ENCODE assay signal across 25 mouse cellular contexts in genomic region chr1:187322505-187323208, GRCm38 (mm10).
A peak's percentile ranks its signal among the peaks of the same experiment; 100 is the strongest.
DNase-seq lines count a peak whose midpoint lies in the region; ATAC-seq and TF ChIP-seq lines count a peak whose summit lies in the region.
"Had no signal": no experiment of that assay in that cellular context is flagged by ENCODE, and none has a peak within 500 bp of the region (broad histone marks: within the 10 kb centered on the region; RNA-seq: fewer than 3 reads in every experiment).

No protein-coding gene starts in this region.

- no peaks in the 10 kb centered on the region for H3K36me3 ChIP-seq in liver, embryonic 13.5 days
- peaks cover 15% of the 10 kb centered on the region; the same call in 1 of the 2 replicates for H3K36me3 ChIP-seq in intestine, postnatal 0 days (ENCODE audit: control insufficient read depth, insufficient read depth)
- no peaks in the 10 kb centered on the region for H3K36me3 ChIP-seq in heart, embryonic 11.5 days (ENCODE audit: control insufficient read depth, insufficient read depth, low read length)
- H3K36me3 ChIP-seq: heart, embryonic 15.5 days; hindbrain, embryonic 15.5 days; neural tube, embryonic 12.5 days; stomach, embryonic 15.5 days had no signal

- H3K9ac ChIP-seq in liver, embryonic 13.5 days: no peak overlapping the region
- H3K9ac ChIP-seq in intestine, postnatal 0 days (ENCODE audit: low read depth, low read length): no peak overlapping the region
- H3K9ac ChIP-seq in heart, embryonic 11.5 days (ENCODE audit: low read depth, low read length): no peak overlapping the region
- H3K9ac ChIP-seq: forebrain, embryonic 13.5 days; heart, embryonic 15.5 days; hindbrain, embryonic 15.5 days; limb, embryonic 13.5 days; lung, embryonic 14.5 days; neural tube, embryonic 12.5 days; stomach, embryonic 15.5 days had no signal

- no peak for TF ChIP-seq CTCF in intestine, postnatal 0 days (IDR thresholded peaks at IDR 0.05; ENCODE audit: low read depth)

- no peak overlapping the region for H3K4me3 ChIP-seq in liver, embryonic 13.5 days (replicated peaks)
- no peak overlapping the region for H3K4me3 ChIP-seq in intestine, postnatal 0 days (ENCODE audit: low read depth, low read length)
- H3K4me3 ChIP-seq in heart, embryonic 11.5 days (ENCODE audit: low read depth, low read length): no peak overlapping the region
- H3K4me3 ChIP-seq: forebrain, embryonic 13.5 days; heart, embryonic 15.5 days; hindbrain, embryonic 15.5 days; limb, embryonic 13.5 days; megakaryocyte, embryonic 14.5 days; neural tube, embryonic 12.5 days; stomach, embryonic 15.5 days had no signal

- peak; percentile 32; the same call in 1 of the 2 replicates for ATAC-seq in liver, embryonic 13.5 days (ENCODE audit: low read depth)
- peak; percentile 72 for ATAC-seq in activated CD4-positive, CD25-positive, alpha-beta regulatory T cell, adult 4 months
- ATAC-seq in intestine, postnatal 0 days: peak; percentile 81
- ATAC-seq in granulocyte monocyte progenitor cell, adult 5-6 weeks (replicated peaks; ENCODE audit: poor library complexity, severe bottlenecking): no peak
- ATAC-seq in heart, embryonic 11.5 days (replicated peaks; ENCODE audit: insufficient number of reproducible peaks, low FRiP score, low TSS enrichment): no peak
- ATAC-seq: forebrain, embryonic 13.5 days had no signal

- H3K27ac ChIP-seq in liver, embryonic 13.5 days: no peak overlapping the region
- peak overlapping the region; percentile 41; the same call in 1 of the 2 replicates for H3K27ac ChIP-seq in intestine, postnatal 0 days (ENCODE audit: low read depth, low read length)
- H3K27ac ChIP-seq in heart, embryonic 11.5 days (ENCODE audit: low read depth, low read length): no peak overlapping the region
- H3K27ac ChIP-seq: forebrain, embryonic 13.5 days; heart, embryonic 15.5 days; hindbrain, embryonic 15.5 days; kidney, postnatal 0 days; limb, embryonic 13.5 days; neural tube, embryonic 12.5 days; stomach, embryonic 15.5 days had no signal

- no peaks in the 10 kb centered on the region for H3K27me3 ChIP-seq in liver, embryonic 13.5 days
- no peaks in the 10 kb centered on the region for H3K27me3 ChIP-seq in intestine, postnatal 0 days (replicated peaks; ENCODE audit: control insufficient read depth, insufficient read depth, low read length)
- no peaks in the 10 kb centered on the region for H3K27me3 ChIP-seq in heart, embryonic 11.5 days (ENCODE audit: control insufficient read depth, insufficient read depth, low read length)
- H3K27me3 ChIP-seq: forebrain, embryonic 13.5 days; heart, embryonic 15.5 days; hindbrain, embryonic 15.5 days; limb, embryonic 13.5 days; megakaryocyte, embryonic 14.5 days; neural tube, embryonic 12.5 days; stomach, embryonic 15.5 days had no signal

- 58% methylated on average over 8 of the region's 8 CpGs for WGBS in liver, embryonic 13.5 days (ENCODE audit: insufficient replicate concordance)
- 48% methylated on average over 8 of the region's 8 CpGs for WGBS in intestine, postnatal 0 days
- WGBS in heart, embryonic 11.5 days (ENCODE audit: insufficient replicate concordance): 82% methylated on average over 8 of the region's 8 CpGs

- no peaks in the 10 kb centered on the region for H3K9me3 ChIP-seq in liver, embryonic 13.5 days (replicated peaks)
- no peaks in the 10 kb centered on the region for H3K9me3 ChIP-seq in intestine, postnatal 0 days (ENCODE audit: control insufficient read depth)
- H3K9me3 ChIP-seq in heart, embryonic 11.5 days (replicated peaks; ENCODE audit: control insufficient read depth, low read length): no peaks in the 10 kb centered on the region
- H3K9me3 ChIP-seq: forebrain, embryonic 13.5 days; heart, embryonic 15.5 days; hindbrain, embryonic 15.5 days; limb, embryonic 13.5 days; megakaryocyte, embryonic 14.5 days; neural tube, embryonic 12.5 days; stomach, embryonic 15.5 days had no signal

- DNase-seq in liver, embryonic 13.5 days: no peak
- no peak for DNase-seq in liver
- no peak for DNase-seq in left cerebral cortex, adult 8-10 months (ENCODE audit: low spot score in 2 of 2)
- DNase-seq in lung, adult 18-20 months: no peak
- DNase-seq: adrenal gland, postnatal 25 days; cerebellum, adult 9-10 months; gastrocnemius, postnatal 36 days; heart, postnatal 36 days; kidney, adult 2 months; lung, embryonic 14.5 days; midbrain, embryonic 14.5 days; right cerebral cortex, postnatal 4 days; thymus, adult 2 months had no signal

- peaks cover 13% of the 10 kb centered on the region; the same call in 1 of the 2 replicates for H3K4me1 ChIP-seq in liver, embryonic 13.5 days (replicated peaks)
- peaks cover 4% of the 10 kb centered on the region; the same call in 1 of the 2 replicates for H3K4me1 ChIP-seq in intestine, postnatal 0 days (replicated peaks; ENCODE audit: control insufficient read depth, insufficient read depth, low read length)
- peaks cover 17% of the 10 kb centered on the region for H3K4me1 ChIP-seq in heart, embryonic 11.5 days (ENCODE audit: control insufficient read depth, insufficient read depth, low read length)
- H3K4me1 ChIP-seq: hindbrain, embryonic 15.5 days; limb, embryonic 13.5 days; megakaryocyte, embryonic 14.5 days; neural tube, embryonic 12.5 days; stomach, embryonic 15.5 days had no signal

- H3K4me2 ChIP-seq in liver, embryonic 13.5 days: no peak overlapping the region
- H3K4me2 ChIP-seq in intestine, postnatal 0 days (replicated peaks; ENCODE audit: low read depth): no peak overlapping the region
- H3K4me2 ChIP-seq in heart, embryonic 11.5 days: no peak overlapping the region
- H3K4me2 ChIP-seq: forebrain, embryonic 13.5 days; heart, embryonic 15.5 days; hindbrain, embryonic 15.5 days; limb, embryonic 13.5 days; lung, embryonic 14.5 days; neural tube, embryonic 12.5 days; stomach, embryonic 15.5 days had no signal

Comparison
In these comparisons a context has a peak if more than half of its experiments do, and no peak if none do; other contexts are left out.
1. ATAC-seq: peak in liver, embryonic 13.5 days (single experiment), activated CD4-positive, CD25-positive, alpha-beta regulatory T cell, adult 4 months (single experiment) and intestine, postnatal 0 days (single experiment); none in granulocyte monocyte progenitor cell, adult 5-6 weeks (single experiment) and heart, embryonic 11.5 days (single experiment).